Mouse (Mus musculus): ENCODE data around the gene Nt5c2. TPM values are rescaled to one million over a fixed set of nuclear protein-coding genes. Genes with fewer than 3 reads are reported as not detected.

The Nt5c2 gene
- polyA plus RNA-seq, 1 experiment = 10.2 TPM

- no peak overlapping the region for H3K4me3 ChIP-seq (ENCODE audit: extremely low read depth, insufficient read depth, insufficient read length)
- 94% methylated on average over 5 of the region's 5 CpGs for WGBS
- no peak overlapping the region for H3K27ac ChIP-seq (ENCODE audit: insufficient read depth, low read length)
- no peaks in the 10 kb centered on the region for H3K4me1 ChIP-seq (ENCODE audit: control insufficient read depth, insufficient read depth, insufficient read length)
- no peaks in the 10 kb centered on the region for H3K27me3 ChIP-seq (ENCODE audit: control insufficient read depth, insufficient read depth, low read length)
- peaks cover 3% of the 10 kb centered on the region for H3K36me3 ChIP-seq (ENCODE audit: control insufficient read depth, insufficient read depth, low read length)
- TF ChIP-seq POLR2A (IDR thresholded peaks at IDR 0.05; ENCODE audit: low read depth, low read length) (no peak), CTCF (IDR thresholded peaks at IDR 0.05; ENCODE audit: extremely low read depth, insufficient read depth, insufficient read length, insufficient replicate concordance) (no peak)
- no peak for DNase-seq (ENCODE audit: low read depth in 1 of 2, low spot score in 2 of 2)
Measured at GRCm38 (mm10) chr19:46908207-46908606, 106.7 kb downstream of the Nt5c2 start.

GRCm38 (mm10) chr19:46905971-46906370 lies 109.0 kb downstream of the Nt5c2 start:
- no peak for DNase-seq (ENCODE audit: low read depth in 1 of 2, low spot score in 2 of 2)
- H3K4me3 ChIP-seq (ENCODE audit: extremely low read depth, insufficient read depth, insufficient read length) = no peak overlapping the region
- no peaks in the 10 kb centered on the region for H3K4me1 ChIP-seq (ENCODE audit: control insufficient read depth, insufficient read depth, insufficient read length)
- no peak for TF ChIP-seq CTCF (IDR thresholded peaks at IDR 0.05; ENCODE audit: extremely low read depth, insufficient read depth, insufficient read length, insufficient replicate concordance)
- no peak for TF ChIP-seq POLR2A (IDR thresholded peaks at IDR 0.05; ENCODE audit: low read depth, low read length)
- peak overlapping the region; percentile 15; the same call in 1 of the 2 replicates for H3K27ac ChIP-seq (ENCODE audit: insufficient read depth, low read length)
- WGBS = 86% methylated on average over 4 of the region's 4 CpGs
- H3K36me3 ChIP-seq (ENCODE audit: control insufficient read depth, insufficient read depth, low read length) = peaks cover 3% of the 10 kb centered on the region
- no peaks in the 10 kb centered on the region for H3K27me3 ChIP-seq (ENCODE audit: control insufficient read depth, insufficient read depth, low read length)

- Histone ChIP-seq H3K4me3 (ENCODE audit: extremely low read depth, insufficient read depth, insufficient read length) (no peak overlapping the region), H3K4me1 (ENCODE audit: control insufficient read depth, insufficient read depth, insufficient read length) (no peaks in the 10 kb centered on the region), H3K36me3 (ENCODE audit: control insufficient read depth, insufficient read depth, low read length) (peaks cover 3% of the 10 kb centered on the region), H3K27me3 (ENCODE audit: control insufficient read depth, insufficient read depth, low read length) (no peaks in the 10 kb centered on the region), H3K27ac (ENCODE audit: insufficient read depth, low read length) (no peak overlapping the region)
- DNase-seq (ENCODE audit: low read depth in 1 of 2, low spot score in 2 of 2) = no peak
- TF ChIP-seq POLR2A (IDR thresholded peaks at IDR 0.05; ENCODE audit: low read depth, low read length) (no peak), CTCF (IDR thresholded peaks at IDR 0.05; ENCODE audit: extremely low read depth, insufficient read depth, insufficient read length, insufficient replicate concordance) (no peak)
Measured at GRCm38 (mm10) chr19:46905383-46905782, 109.6 kb downstream of the Nt5c2 start.

GRCm38 (mm10) chr19:46904907-46905306 lies 110.0 kb downstream of the Nt5c2 start:
- no peak for DNase-seq (ENCODE audit: low read depth in 1 of 2, low spot score in 2 of 2)
- no peak overlapping the region for H3K4me3 ChIP-seq (ENCODE audit: extremely low read depth, insufficient read depth, insufficient read length)
- TF ChIP-seq CTCF (IDR thresholded peaks at IDR 0.05; ENCODE audit: extremely low read depth, insufficient read depth, insufficient read length, insufficient replicate concordance) (no peak), POLR2A (IDR thresholded peaks at IDR 0.05; ENCODE audit: low read depth, low read length) (no peak)

GRCm38 (mm10) chr19:46903379-46903778 lies 111.6 kb downstream of the Nt5c2 start:
- Histone ChIP-seq H3K27me3 (ENCODE audit: control insufficient read depth, insufficient read depth, low read length) (no peaks in the 10 kb centered on the region), H3K27ac (ENCODE audit: insufficient read depth, low read length) (no peak overlapping the region), H3K4me1 (ENCODE audit: control insufficient read depth, insufficient read depth, insufficient read length) (peaks cover 3% of the 10 kb centered on the region; the same call in 1 of the 2 replicates), H3K36me3 (ENCODE audit: control insufficient read depth, insufficient read depth, low read length) (peaks cover 4% of the 10 kb centered on the region), H3K4me3 (ENCODE audit: extremely low read depth, insufficient read depth, insufficient read length) (no peak overlapping the region)
- 98% methylated on average over 5 of the region's 5 CpGs for WGBS
- no peak for DNase-seq (ENCODE audit: low read depth in 1 of 2, low spot score in 2 of 2)
- TF ChIP-seq CTCF (IDR thresholded peaks at IDR 0.05; ENCODE audit: extremely low read depth, insufficient read depth, insufficient read length, insufficient replicate concordance) = no peak
- TF ChIP-seq POLR2A (IDR thresholded peaks at IDR 0.05; ENCODE audit: low read depth, low read length) = no peak

More at GRCm38 (mm10) chr19:46904907-46905306, 110.0 kb downstream of the Nt5c2 start:
- Histone ChIP-seq H3K27ac (ENCODE audit: insufficient read depth, low read length) (no peak overlapping the region), H3K27me3 (ENCODE audit: control insufficient read depth, insufficient read depth, low read length) (no peaks in the 10 kb centered on the region), H3K36me3 (ENCODE audit: control insufficient read depth, insufficient read depth, low read length) (peaks cover 3% of the 10 kb centered on the region), H3K4me1 (ENCODE audit: control insufficient read depth, insufficient read depth, insufficient read length) (peaks cover 2% of the 10 kb centered on the region; the same call in 1 of the 2 replicates)
- WGBS = 86% methylated on average over 1 of the region's 1 CpGs

GRCm38 (mm10) chr19:46901323-46901722 lies 113.6 kb downstream of the Nt5c2 start:
- Histone ChIP-seq H3K27me3 (ENCODE audit: control insufficient read depth, insufficient read depth, low read length) (no peaks in the 10 kb centered on the region), H3K36me3 (ENCODE audit: control insufficient read depth, insufficient read depth, low read length) (peaks cover 17% of the 10 kb centered on the region), H3K27ac (ENCODE audit: insufficient read depth, low read length) (no peak overlapping the region), H3K4me3 (ENCODE audit: extremely low read depth, insufficient read depth, insufficient read length) (no peak overlapping the region), H3K4me1 (ENCODE audit: control insufficient read depth, insufficient read depth, insufficient read length) (peaks cover 3% of the 10 kb centered on the region; the same call in 1 of the 2 replicates)
- no peak for TF ChIP-seq POLR2A (IDR thresholded peaks at IDR 0.05; ENCODE audit: low read depth, low read length)
- TF ChIP-seq CTCF (IDR thresholded peaks at IDR 0.05; ENCODE audit: extremely low read depth, insufficient read depth, insufficient read length, insufficient replicate concordance) = no peak
- 73% methylated on average over 5 of the region's 5 CpGs for WGBS
- DNase-seq (ENCODE audit: low read depth in 1 of 2, low spot score in 2 of 2) = no peak

- WGBS = 81% methylated on average over 6 of the region's 6 CpGs
- Histone ChIP-seq H3K4me1 (ENCODE audit: control insufficient read depth, insufficient read depth, insufficient read length) (peaks cover 3% of the 10 kb centered on the region; the same call in 1 of the 2 replicates), H3K27me3 (ENCODE audit: control insufficient read depth, insufficient read depth, low read length) (no peaks in the 10 kb centered on the region), H3K4me3 (ENCODE audit: extremely low read depth, insufficient read depth, insufficient read length) (no peak overlapping the region), H3K36me3 (ENCODE audit: control insufficient read depth, insufficient read depth, low read length) (peaks cover 19% of the 10 kb centered on the region), H3K27ac (ENCODE audit: insufficient read depth, low read length) (no peak overlapping the region)
- no peak for DNase-seq (ENCODE audit: low read depth in 1 of 2, low spot score in 2 of 2)
- TF ChIP-seq CTCF (IDR thresholded peaks at IDR 0.05; ENCODE audit: extremely low read depth, insufficient read depth, insufficient read length, insufficient replicate concordance) (no peak), POLR2A (IDR thresholded peaks at IDR 0.05; ENCODE audit: low read depth, low read length) (no peak)
Measured at GRCm38 (mm10) chr19:46900786-46901185, 114.2 kb downstream of the Nt5c2 start.

Measured in spleen, adult 2 months (tissue).